ENCODE assay signal across 14 mouse cellular contexts in the genomic region with DNA sequence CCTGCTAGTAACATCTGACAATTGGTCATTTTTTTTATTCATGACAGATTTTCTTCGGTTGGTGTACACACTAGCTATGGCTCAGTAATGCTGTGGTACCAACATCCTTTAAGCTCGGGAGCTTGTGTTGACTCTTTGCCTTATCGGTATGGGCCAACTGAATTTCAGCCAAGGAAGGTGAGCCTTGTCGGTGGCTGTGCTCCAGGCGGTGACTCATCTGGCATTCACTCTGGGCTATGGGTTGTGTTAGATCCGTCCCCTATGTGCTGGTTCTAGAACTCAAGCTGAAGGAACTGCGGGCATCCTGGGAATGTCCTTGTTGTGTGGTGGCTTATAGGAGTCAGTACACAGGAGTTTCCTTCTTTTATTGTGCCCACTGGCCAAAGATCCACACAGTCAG. TPM values are rescaled to one million over a fixed set of nuclear protein-coding genes. Genes with fewer than 3 reads are reported as not detected.
DNase-seq lines count a peak whose midpoint lies in the region; ATAC-seq and TF ChIP-seq lines count a peak whose summit lies in the region.
"Had no signal": no experiment of that assay in that cellular context is flagged by ENCODE, and none has a peak within 500 bp of the region (broad histone marks: within the 10 kb centered on the region; RNA-seq: fewer than 3 reads in every experiment).

No protein-coding gene starts in this region.

- peak; percentile 46; the same call in 1 of the 2 replicates for ATAC-seq in lung, postnatal 0 days
- ATAC-seq: activated CD4-positive, CD25-positive, alpha-beta regulatory T cell, adult 4 months; intestine, embryonic 15.5 days had no signal

- H3K9me3 ChIP-seq in lung, postnatal 0 days (ENCODE audit: low read length): no peaks in the 10 kb centered on the region
- H3K9me3 ChIP-seq: forebrain, embryonic 10.5 days; heart, embryonic 13.5 days; intestine, embryonic 15.5 days had no signal

- no peak for TF ChIP-seq EP300 in lung, postnatal 0 days (IDR thresholded peaks at IDR 0.05)

- no peak overlapping the region for H3K4me2 ChIP-seq in lung, postnatal 0 days (replicated peaks; ENCODE audit: low read depth, low read length)
- H3K4me2 ChIP-seq: heart, embryonic 13.5 days; intestine, embryonic 15.5 days had no signal

- TF ChIP-seq CTCF in lung, postnatal 0 days (IDR thresholded peaks at IDR 0.05): no peak
- TF ChIP-seq CTCF in cerebellum, adult 2 months (IDR thresholded peaks at IDR 0.05; ENCODE audit: borderline replicate concordance, insufficient read depth, low read depth, low read length): no peak

- H3K27ac ChIP-seq in lung, postnatal 0 days (ENCODE audit: low read length): no peak overlapping the region
- peak overlapping the region; percentile 78 for H3K27ac ChIP-seq in cerebellum, adult 2 months (ENCODE audit: insufficient read depth, low read length)
- H3K27ac ChIP-seq: forebrain, embryonic 10.5 days; heart, embryonic 13.5 days; intestine, embryonic 15.5 days had no signal

- no peaks in the 10 kb centered on the region for H3K36me3 ChIP-seq in lung, postnatal 0 days (ENCODE audit: insufficient read depth, low read length)
- H3K36me3 ChIP-seq: forebrain, embryonic 10.5 days; heart, embryonic 13.5 days; intestine, embryonic 15.5 days had no signal

- H3K4me1 ChIP-seq in lung, postnatal 0 days (ENCODE audit: insufficient read depth, low read depth, low read length): no peaks in the 10 kb centered on the region
- peaks cover 28% of the 10 kb centered on the region for H3K4me1 ChIP-seq in cerebellum, adult 2 months (ENCODE audit: control insufficient read depth, insufficient read depth, low read length)
- H3K4me1 ChIP-seq: forebrain, embryonic 10.5 days; heart, embryonic 13.5 days; intestine, embryonic 15.5 days had no signal

- no peak overlapping the region for H3K4me3 ChIP-seq in lung, postnatal 0 days (ENCODE audit: low read depth, low read length)
- H3K4me3 ChIP-seq in cerebellum, adult 2 months (replicated peaks; ENCODE audit: insufficient read depth, low read depth, low read length): no peak overlapping the region
- H3K4me3 ChIP-seq: forebrain, embryonic 10.5 days; heart, embryonic 13.5 days; intestine, embryonic 15.5 days had no signal

- H3K9ac ChIP-seq in lung, postnatal 0 days (replicated peaks; ENCODE audit: low read depth): no peak overlapping the region
- H3K9ac ChIP-seq: heart, embryonic 13.5 days; intestine, embryonic 15.5 days had no signal

- peak; percentile 42 for DNase-seq in lung, postnatal 0 days (ENCODE audit: low spot score)
- DNase-seq in lung, postnatal 4 days: no peak
- DNase-seq in adrenal gland, adult 2 months: peak; percentile 79
- peak; percentile 98 to 99 for DNase-seq in cerebellum, adult 2 months
- DNase-seq in heart, postnatal 4 days: peak; percentile 66
- no peak for DNase-seq in c-Kit-positive CD71-positive TER-119-positive erythroid progenitor cells, embryonic 14.5 days (ENCODE audit: low spot score)
- no peak for DNase-seq in right cerebral cortex, postnatal 36 days (ENCODE audit: low spot score in 2 of 2)
- DNase-seq in spleen, postnatal 14 days (ENCODE audit: low spot score in 2 of 2): no peak
- DNase-seq: embryo, embryonic 11 days had no signal

- H3K27me3 ChIP-seq in lung, postnatal 0 days (replicated peaks; ENCODE audit: insufficient read depth, low read length): no peaks in the 10 kb centered on the region
- H3K27me3 ChIP-seq in cerebellum, adult 2 months (ENCODE audit: control insufficient read depth, insufficient read depth, low read length): no peaks in the 10 kb centered on the region
- H3K27me3 ChIP-seq: heart, embryonic 13.5 days; intestine, embryonic 15.5 days had no signal

- TF ChIP-seq POLR2A in cerebellum, adult 2 months (IDR thresholded peaks at IDR 0.05; ENCODE audit: borderline replicate concordance, insufficient read depth, low read length): no peak

- WGBS in lung, postnatal 0 days: 53% methylated on average over 7 of the region's 7 CpGs
- WGBS in cerebellum, adult 2 months: 6% methylated on average over 7 of the region's 7 CpGs

RNA-seq across cellular contexts. Expression of a gene that starts 14.3 kb away (rescaled TPM):
- 0.37 and 0.63 TPM in 2 replicates for polyA plus RNA-seq in lung, postnatal 0 days (2015; fragmentation: Nextera tagmentation; extraction: Ambion mirVana)
- total RNA-seq in adrenal gland, adult 2 months (2021): 1 to 10 TPM in 1 of 2 experiments, under 1 TPM in 1; 0.32 to 1.9 TPM
- 0.08 and 0.16 TPM in 2 replicates for polyA plus RNA-seq in adrenal gland, adult 2 months (2012; rRNA removed)
- polyA plus RNA-seq in cerebellum, adult 2 months (2012; rRNA removed): 28.4 and 33.8 TPM in 2 replicates
- total RNA-seq in heart, postnatal 4 days (2021): under 1 TPM; 0.36 to 0.50 TPM
- total RNA-seq: megakaryocyte progenitor cell, adult 5-6 weeks had no signal

Comparison
In these comparisons a context has a peak if more than half of its experiments do, and no peak if none do; other contexts are left out.
1. DNase-seq: peak in lung, postnatal 0 days (single experiment), adrenal gland, adult 2 months (single experiment), cerebellum, adult 2 months (2 of 2) and heart, postnatal 4 days (single experiment); none in lung, postnatal 4 days (0 of 2), c-Kit-positive CD71-positive TER-119-positive erythroid progenitor cells, embryonic 14.5 days (single experiment), right cerebral cortex, postnatal 36 days (0 of 2) and spleen, postnatal 14 days (0 of 2).
2. RNA of a gene that starts 14.3 kb away (polyA plus RNA-seq): 28.4 to 33.8 TPM in cerebellum, adult 2 months; 0.37 to 0.63 TPM in lung, postnatal 0 days and 0.08 to 0.16 TPM in adrenal gland, adult 2 months; every median in the first group is over 10 times any median in the second.